ENCODE assay signal across 24 mouse cellular contexts in the genomic region with DNA sequence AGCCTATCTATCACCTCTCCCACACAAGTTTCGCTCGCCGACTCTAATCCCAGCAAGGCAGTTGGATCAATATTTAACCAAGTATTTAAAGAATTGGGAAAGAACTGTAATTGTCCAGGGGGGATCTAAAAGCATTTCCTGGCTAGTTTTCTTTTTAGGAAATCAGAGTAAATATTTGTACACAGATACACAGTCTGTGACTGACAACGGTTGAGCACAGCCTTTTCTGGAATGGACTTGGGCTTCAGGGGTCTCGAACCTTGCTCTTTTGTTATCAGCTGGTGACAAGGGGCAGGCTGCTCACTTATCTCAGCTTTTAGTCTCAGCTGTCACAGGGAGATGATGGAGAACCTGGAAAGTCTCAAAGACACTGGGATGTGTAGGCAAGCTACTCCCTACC. TPM values are rescaled to one million over a fixed set of nuclear protein-coding genes. Genes with fewer than 3 reads are reported as not detected.
A peak's percentile ranks its signal among the peaks of the same experiment; 100 is the strongest.
DNase-seq lines count a peak whose midpoint lies in the region; ATAC-seq and TF ChIP-seq lines count a peak whose summit lies in the region.
"Had no signal": no experiment of that assay in that cellular context is flagged by ENCODE, and none has a peak within 500 bp of the region (broad histone marks: within the 10 kb centered on the region; RNA-seq: fewer than 3 reads in every experiment).

No protein-coding gene starts in this region.

- no peaks in the 10 kb centered on the region for H3K27me3 ChIP-seq in kidney, adult 2 months (replicated peaks; ENCODE audit: control insufficient read depth, insufficient read depth, low read length)
- no peaks in the 10 kb centered on the region for H3K27me3 ChIP-seq in kidney, postnatal 0 days (ENCODE audit: insufficient read depth, low read length)
- H3K27me3 ChIP-seq in liver, embryonic 14.5 days (ENCODE audit: control insufficient read depth, insufficient read depth, low read length), result no peaks in the 10 kb centered on the region
- no peaks in the 10 kb centered on the region for H3K27me3 ChIP-seq in liver, embryonic 12.5 days (replicated peaks)
- no peaks in the 10 kb centered on the region for H3K27me3 ChIP-seq in liver, postnatal 0 days (ENCODE audit: insufficient read depth, low read length)
- H3K27me3 ChIP-seq: forebrain, embryonic 13.5 days; hindbrain, embryonic 12.5 days had no signal

- TF ChIP-seq POLR2A in kidney, adult 2 months (IDR thresholded peaks at IDR 0.05; ENCODE audit: low read depth, low read length), result no peak

- H3K36me3 ChIP-seq in kidney, adult 2 months (ENCODE audit: control insufficient read depth, insufficient read depth, low read length), result no peaks in the 10 kb centered on the region
- H3K36me3 ChIP-seq in kidney, postnatal 0 days (ENCODE audit: insufficient read depth, low read length), result no peaks in the 10 kb centered on the region
- no peaks in the 10 kb centered on the region for H3K36me3 ChIP-seq in liver, embryonic 14.5 days (replicated peaks; ENCODE audit: control insufficient read depth, insufficient read depth, low read depth)
- peaks cover 4% of the 10 kb centered on the region; the same call in 1 of the 2 replicates for H3K36me3 ChIP-seq in liver, embryonic 12.5 days
- H3K36me3 ChIP-seq in liver, postnatal 0 days (replicated peaks; ENCODE audit: insufficient read depth, low read length), result no peaks in the 10 kb centered on the region
- H3K36me3 ChIP-seq: forebrain, embryonic 10.5 days; hindbrain, embryonic 12.5 days had no signal

- H3K27ac ChIP-seq in kidney, adult 2 months (ENCODE audit: insufficient read depth, low read depth, low read length), result no peak overlapping the region; the same call in 1 of the 2 replicates
- peak overlapping the region; percentile 19; the same call in 1 of the 2 replicates for H3K27ac ChIP-seq in kidney, postnatal 0 days
- H3K27ac ChIP-seq in liver, embryonic 14.5 days, result no peak overlapping the region
- H3K27ac ChIP-seq in liver, embryonic 12.5 days, result no peak overlapping the region; the same call in 1 of the 2 replicates
- H3K27ac ChIP-seq in liver, postnatal 0 days (ENCODE audit: low read depth), result peak overlapping the region; percentile 24; the same call in 1 of the 2 replicates
- H3K27ac ChIP-seq: forebrain, embryonic 10.5 days; forebrain, embryonic 13.5 days; hindbrain, embryonic 12.5 days had no signal

- TF ChIP-seq EP300 in liver, embryonic 14.5 days (IDR thresholded peaks at IDR 0.05; ENCODE audit: low read depth), result no peak
- no peak for TF ChIP-seq EP300 in liver, postnatal 0 days (IDR thresholded peaks at IDR 0.05; ENCODE audit: low read depth)

- no peak for DNase-seq in kidney, adult 2 months
- DNase-seq in kidney, postnatal 10 days, result no peak
- DNase-seq in kidney, postnatal 0 days (ENCODE audit: low spot score), result no peak
- no peak for DNase-seq in kidney, postnatal 36 days
- DNase-seq in liver, embryonic 14.5 days (ENCODE audit: low read depth in 3 of 3, low spot score in 3 of 3), result no peak
- DNase-seq in liver, postnatal 0 days, result no peak
- DNase-seq in thymus, postnatal 10 days (ENCODE audit: low spot score in 2 of 2), result no peak
- DNase-seq: adrenal gland, adult 8-10 months; adrenal gland, postnatal 25 days; cerebellum, adult 18-20 months; cerebellum, adult 9-10 months; cerebellum, postnatal 14 days; gastrocnemius, postnatal 10 days; gastrocnemius, postnatal 36 days had no signal

- H3K9ac ChIP-seq in kidney, postnatal 0 days (ENCODE audit: low read depth, low read length), result no peak overlapping the region
- H3K9ac ChIP-seq in liver, embryonic 14.5 days (replicated peaks), result no peak overlapping the region
- H3K9ac ChIP-seq in liver, embryonic 12.5 days, result no peak overlapping the region
- no peak overlapping the region for H3K9ac ChIP-seq in liver, postnatal 0 days (replicated peaks)
- H3K9ac ChIP-seq: forebrain, embryonic 13.5 days; hindbrain, embryonic 12.5 days had no signal

- H3K9me3 ChIP-seq in kidney, postnatal 0 days (replicated peaks; ENCODE audit: low read length), result no peaks in the 10 kb centered on the region
- no peaks in the 10 kb centered on the region for H3K9me3 ChIP-seq in liver, embryonic 14.5 days (ENCODE audit: control insufficient read depth, low read length)
- H3K9me3 ChIP-seq in liver, embryonic 12.5 days (replicated peaks), result no peaks in the 10 kb centered on the region
- H3K9me3 ChIP-seq in liver, postnatal 0 days (ENCODE audit: low read length), result no peaks in the 10 kb centered on the region
- H3K9me3 ChIP-seq: forebrain, embryonic 10.5 days; forebrain, embryonic 13.5 days; hindbrain, embryonic 12.5 days had no signal

- 78% methylated on average over 5 of the region's 5 CpGs for WGBS in kidney, adult 2 months
- WGBS in kidney, postnatal 0 days, result 76% methylated on average over 5 of the region's 5 CpGs
- whole genome bisulfite sequencing in liver, embryonic 14.5 days (ENCODE audit: insufficient replicate concordance), result 71% methylated on average over 5 of the region's 5 CpGs
- WGBS in liver, embryonic 12.5 days (ENCODE audit: insufficient replicate concordance), result 58% methylated on average over 5 of the region's 5 CpGs
- 55% methylated on average over 5 of the region's 5 CpGs for WGBS in liver, postnatal 0 days (ENCODE audit: insufficient replicate concordance)

- peaks cover 10% of the 10 kb centered on the region; the same call in 1 of the 2 replicates for H3K4me1 ChIP-seq in kidney, adult 2 months (ENCODE audit: control insufficient read depth, insufficient read depth, low read length)
- no peaks in the 10 kb centered on the region for H3K4me1 ChIP-seq in kidney, postnatal 0 days (replicated peaks; ENCODE audit: insufficient read depth, low read length)
- peaks cover 0 to 7% of the 10 kb centered on the region in 2 experiments; a peak in 1 of 4 replicates for H3K4me1 ChIP-seq in liver, embryonic 14.5 days (replicated peaks; ENCODE audit: control insufficient read depth in 2 of 2, insufficient read depth in 2 of 2, low read length in 1 of 2)
- H3K4me1 ChIP-seq in liver, embryonic 12.5 days, result peaks cover 7% of the 10 kb centered on the region; the same call in 1 of the 2 replicates
- H3K4me1 ChIP-seq in liver, postnatal 0 days (ENCODE audit: insufficient read depth), result peaks cover 18% of the 10 kb centered on the region
- H3K4me1 ChIP-seq: forebrain, embryonic 13.5 days had no signal

- ATAC-seq in kidney, postnatal 0 days (replicated peaks; ENCODE audit: low FRiP score, low read depth), result no peak
- peak; percentile 34; the same call in 1 of the 2 replicates for ATAC-seq in liver, embryonic 14.5 days (ENCODE audit: insufficient read depth)
- no peak for ATAC-seq in liver, embryonic 12.5 days
- ATAC-seq in liver, postnatal 0 days, result no peak
- ATAC-seq: activated CD4-positive, CD25-positive, alpha-beta regulatory T cell, adult 4 months; forebrain, embryonic 13.5 days; forebrain, embryonic 16.5 days had no signal

- H3K4me3 ChIP-seq in kidney, adult 2 months (ENCODE audit: insufficient read depth, low read depth, low read length), result peak overlapping the region; percentile 27; the same call in 1 of the 2 replicates
- no peak overlapping the region for H3K4me3 ChIP-seq in kidney, postnatal 0 days (replicated peaks; ENCODE audit: low read depth, low read length)
- no peak overlapping the region for H3K4me3 ChIP-seq in liver, embryonic 14.5 days (ENCODE audit: insufficient read depth in 1 of 2, low read depth in 2 of 2, low read length in 2 of 2)
- H3K4me3 ChIP-seq in liver, embryonic 12.5 days, result no peak overlapping the region
- no peak overlapping the region for H3K4me3 ChIP-seq in liver, postnatal 0 days (ENCODE audit: low read depth, low read length)
- H3K4me3 ChIP-seq: forebrain, embryonic 10.5 days; forebrain, embryonic 13.5 days; hindbrain, embryonic 12.5 days had no signal

- no peak overlapping the region for H3K4me2 ChIP-seq in kidney, postnatal 0 days (ENCODE audit: low read length)
- H3K4me2 ChIP-seq in liver, embryonic 14.5 days (ENCODE audit: low read depth), result no peak overlapping the region
- no peak overlapping the region for H3K4me2 ChIP-seq in liver, embryonic 12.5 days
- H3K4me2 ChIP-seq in liver, postnatal 0 days (ENCODE audit: low read depth, low read length), result no peak overlapping the region
- H3K4me2 ChIP-seq: forebrain, embryonic 13.5 days; heart, embryonic 11.5 days; hindbrain, embryonic 12.5 days had no signal

- no peak for TF ChIP-seq CTCF in kidney, adult 2 months (conservative IDR thresholded peaks at IDR 0.05; ENCODE audit: insufficient read depth, insufficient read length, low read depth, low read length)
- TF ChIP-seq CTCF in kidney, postnatal 0 days (IDR thresholded peaks at IDR 0.05; ENCODE audit: low read depth), result no peak
- TF ChIP-seq CTCF in liver, embryonic 14.5 days (IDR thresholded peaks at IDR 0.05; ENCODE audit: low read depth), result no peak
- no peak for TF ChIP-seq CTCF in liver, postnatal 0 days (IDR thresholded peaks at IDR 0.05; ENCODE audit: low read depth)

RNA-seq across cellular contexts. Expression of a gene that starts 44.9 kb away (rescaled TPM):
- polyA plus RNA-seq in kidney, adult 2 months (2012; rRNA removed), result 3.0 and 4.2 TPM in 2 replicates
- 23.0 and 29.2 TPM in 2 replicates for polyA plus RNA-seq in kidney, postnatal 0 days (2015; fragmentation: Nextera tagmentation; extraction: Ambion mirVana)
- 27.9 and 32.7 TPM in 2 replicates for polyA plus RNA-seq in liver, embryonic 14.5 days (2012; rRNA removed)
- polyA plus RNA-seq in liver, embryonic 14.5 days (2014; fragmentation: Nextera tagmentation; extraction: Ambion mirVana), result 58.0 and 65.1 TPM in 2 replicates
- 20.9 and 23.6 TPM in 2 replicates for polyA plus RNA-seq in liver, embryonic 12.5 days (2016; fragmentation: Nextera tagmentation; extraction: Ambion mirVana)
- 189 and 204 TPM in 2 replicates for polyA plus RNA-seq in liver, postnatal 0 days (2015; fragmentation: Nextera tagmentation; extraction: Ambion mirVana)
- polyA plus RNA-seq: activated CD4-positive, CD25-positive, alpha-beta regulatory T cell, adult 4 months; brain, embryonic 14.5 days; forebrain, embryonic 10.5 days; forebrain, embryonic 16.5 days; heart, embryonic 14.5 days; heart, postnatal 0 days; hindbrain, embryonic 12.5 days had no signal

RNA-seq across cellular contexts. Expression of a gene that starts 55.1 kb away (rescaled TPM):
- polyA plus RNA-seq in kidney, adult 2 months (2012; rRNA removed), result 3.7 and 4.8 TPM in 2 replicates
- polyA plus RNA-seq in kidney, postnatal 0 days (2015; fragmentation: Nextera tagmentation; extraction: Ambion mirVana), result 62.2 and 65.3 TPM in 2 replicates
- polyA plus RNA-seq in liver, embryonic 14.5 days (2012; rRNA removed), result 12.7 and 21.9 TPM in 2 replicates
- polyA plus RNA-seq in liver, embryonic 14.5 days (2014; fragmentation: Nextera tagmentation; extraction: Ambion mirVana), result 34.4 and 37.5 TPM in 2 replicates
- polyA plus RNA-seq in liver, embryonic 12.5 days (2016; fragmentation: Nextera tagmentation; extraction: Ambion mirVana), result 48.8 and 50.0 TPM in 2 replicates
- 17.2 and 18.7 TPM in 2 replicates for polyA plus RNA-seq in liver, postnatal 0 days (2015; fragmentation: Nextera tagmentation; extraction: Ambion mirVana)

Comparison
In these comparisons a context has a peak if more than half of its experiments do, and no peak if none do; other contexts are left out.
1. H3K27ac ChIP-seq: peak in kidney, postnatal 0 days (single experiment) and liver, postnatal 0 days (single experiment); none in kidney, adult 2 months (single experiment), liver, embryonic 14.5 days (single experiment) and liver, embryonic 12.5 days (single experiment).